Comparison of ENCODE assay signal across 9 mouse cellular contexts in the genomic region with DNA sequence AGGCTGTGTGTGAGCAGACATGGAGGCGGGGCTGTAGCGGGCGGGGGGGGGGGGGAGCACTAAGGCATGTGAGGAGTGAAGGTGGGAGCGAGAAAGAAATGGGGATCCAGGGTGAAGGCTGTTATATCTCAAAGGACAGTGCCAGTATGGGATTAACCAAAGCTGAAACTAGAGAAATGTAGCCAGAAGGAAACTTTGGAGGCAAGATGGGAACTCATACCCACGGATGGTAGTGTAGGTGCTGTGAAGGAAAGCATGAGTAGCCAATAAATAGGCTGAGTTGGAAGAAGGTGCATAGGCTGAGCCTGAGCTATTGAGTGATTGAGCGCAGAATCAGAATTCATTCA. TPM values are rescaled to one million over a fixed set of nuclear protein-coding genes. Genes with fewer than 3 reads are reported as not detected.
DNase-seq lines count a peak whose midpoint lies in the region; ATAC-seq and TF ChIP-seq lines count a peak whose summit lies in the region.
"Had no signal": no experiment of that assay in that cellular context is flagged by ENCODE, and none has a peak within 500 bp of the region (broad histone marks: within the 10 kb centered on the region; RNA-seq: fewer than 3 reads in every experiment).

No protein-coding gene starts in this region.

- H3K4me2 ChIP-seq in lung, embryonic 16.5 days (ENCODE audit: low read depth, low read length): peak overlapping the region; percentile 62
- peak overlapping the region; percentile 51 for H3K4me2 ChIP-seq in forebrain, embryonic 12.5 days
- peak overlapping the region; percentile 50 for H3K4me2 ChIP-seq in limb, embryonic 12.5 days

- TF ChIP-seq CTCF in olfactory bulb, adult 2 months (IDR thresholded peaks at IDR 0.05; ENCODE audit: insufficient read depth, low read depth, low read length): no peak

- intact Hi-C loops in left cerebral cortex, postnatal 36 days (cut with DNase I): loop anchor here (5.0 kb wide), 1 partner anchor 67 kb away; no protein-coding TSS in a partner anchor

- H3K4me1 ChIP-seq in lung, embryonic 16.5 days (replicated peaks; ENCODE audit: control insufficient read depth, insufficient read depth, low read length): peaks cover 11% of the 10 kb centered on the region
- peaks cover 20% of the 10 kb centered on the region for H3K4me1 ChIP-seq in forebrain, embryonic 12.5 days
- H3K4me1 ChIP-seq in limb, embryonic 12.5 days (replicated peaks): peaks cover 12% of the 10 kb centered on the region
- H3K4me1 ChIP-seq in olfactory bulb, adult 2 months (ENCODE audit: control insufficient read depth, insufficient read depth, low read length): peaks cover 20% of the 10 kb centered on the region

- H3K27ac ChIP-seq in lung, embryonic 16.5 days (ENCODE audit: low read length): no peak overlapping the region
- H3K27ac ChIP-seq in forebrain, embryonic 12.5 days: peak overlapping the region; percentile 75
- peak overlapping the region; percentile 56; the same call in 1 of the 2 replicates for H3K27ac ChIP-seq in limb, embryonic 12.5 days
- peak overlapping the region; percentile 77 for H3K27ac ChIP-seq in olfactory bulb, adult 2 months (ENCODE audit: insufficient read depth, low read depth, low read length)

- H3K36me3 ChIP-seq in lung, embryonic 16.5 days (ENCODE audit: control insufficient read depth, insufficient read depth, low read length): no peaks in the 10 kb centered on the region
- no peaks in the 10 kb centered on the region for H3K36me3 ChIP-seq in forebrain, embryonic 12.5 days (replicated peaks)
- H3K36me3 ChIP-seq in limb, embryonic 12.5 days: no peaks in the 10 kb centered on the region

- WGBS in lung, embryonic 16.5 days: 21% methylated on average over 5 of the region's 6 CpGs
- 15% methylated on average over 6 of the region's 6 CpGs for WGBS in forebrain, embryonic 12.5 days
- 17% methylated on average over 5 of the region's 6 CpGs for WGBS in limb, embryonic 12.5 days
- 14% methylated on average over 5 of the region's 6 CpGs for WGBS in olfactory bulb, adult 2 months

- no peak for TF ChIP-seq POLR2A in olfactory bulb, adult 2 months (IDR thresholded peaks at IDR 0.05; ENCODE audit: insufficient read depth, low read depth, low read length)

- H3K4me3 ChIP-seq in lung, embryonic 16.5 days (ENCODE audit: low read length): peak overlapping the region; percentile 63
- H3K4me3 ChIP-seq in forebrain, embryonic 12.5 days (replicated peaks): peak overlapping the region; percentile 56
- H3K4me3 ChIP-seq in limb, embryonic 12.5 days (replicated peaks): peak overlapping the region; percentile 58
- H3K4me3 ChIP-seq in olfactory bulb, adult 2 months (ENCODE audit: insufficient read depth, low read depth, low read length): 0 out of 2 replicates have a peak overlapping the region, but pooled peaks have one; percentile 73

- ATAC-seq in lung, embryonic 16.5 days (ENCODE audit: low read depth): no peak
- no peak for ATAC-seq in forebrain, embryonic 12.5 days (ENCODE audit: low FRiP score)
- no peak for ATAC-seq in limb, embryonic 12.5 days (ENCODE audit: insufficient number of reproducible peaks, insufficient read depth, low FRiP score, low TSS enrichment, low read depth)

- H3K9ac ChIP-seq in lung, embryonic 16.5 days (ENCODE audit: low read length): 0 out of 2 replicates have a peak overlapping the region, but pooled peaks have one; percentile 11
- H3K9ac ChIP-seq in forebrain, embryonic 12.5 days: no peak overlapping the region
- no peak overlapping the region for H3K9ac ChIP-seq in limb, embryonic 12.5 days (replicated peaks)

- DNase-seq in lung, postnatal 36 days: no peak
- DNase-seq in left cerebral cortex, postnatal 36 days (ENCODE audit: low spot score in 2 of 2): no peak
- no peak for DNase-seq in Muller cell, postnatal 12 days (ENCODE audit: inconsistent ontology term)
- DNase-seq in layer of hippocampus, adult 8-10 months (ENCODE audit: low spot score in 2 of 2): no peak

- no peaks in the 10 kb centered on the region; the same call in 1 of the 2 replicates for H3K9me3 ChIP-seq in lung, embryonic 16.5 days (ENCODE audit: control insufficient read depth, low read length)
- no peaks in the 10 kb centered on the region for H3K9me3 ChIP-seq in forebrain, embryonic 12.5 days
- H3K9me3 ChIP-seq in limb, embryonic 12.5 days: 0 out of 2 replicates have a peak, but pooled peaks cover 4% of the 10 kb centered on the region

- no peaks in the 10 kb centered on the region for H3K27me3 ChIP-seq in lung, embryonic 16.5 days (ENCODE audit: control insufficient read depth, insufficient read depth, low read depth, low read length)
- H3K27me3 ChIP-seq in forebrain, embryonic 12.5 days: no peaks in the 10 kb centered on the region
- H3K27me3 ChIP-seq in limb, embryonic 12.5 days: no peaks in the 10 kb centered on the region

RNA-seq across cellular contexts. Expression of a gene that starts 0.8 kb away (rescaled TPM):
- polyA plus RNA-seq in lung, embryonic 16.5 days (2015; fragmentation: Nextera tagmentation; extraction: Ambion mirVana): 1.4 and 1.5 TPM in 2 replicates
- 4.1 and 4.4 TPM in 2 replicates for polyA plus RNA-seq in forebrain, embryonic 12.5 days (2016; fragmentation: Nextera tagmentation; extraction: Ambion mirVana)
- 1.9 and 2.4 TPM in 2 replicates for polyA plus RNA-seq in limb, embryonic 12.5 days (2016; fragmentation: Nextera tagmentation; extraction: Ambion mirVana)
- polyA plus RNA-seq in olfactory bulb, adult 2 months (2012; ENCODE audit: insufficient read depth, insufficient read length, low replicate concordance, missing spikeins): not detected in 2 replicates
- 10 to 100 TPM; 19.1 to 24.9 TPM for total RNA-seq in left cerebral cortex, postnatal 36 days (2021)
- 10 to 100 TPM; 16.1 to 20.2 (median 17.2) TPM for total RNA-seq in layer of hippocampus, adult 8-10 months (2022)

RNA-seq across cellular contexts. Expression of a gene that starts 1.4 kb away (rescaled TPM):
- 0.11 TPM in 1 of 2 replicates, not detected in the other for polyA plus RNA-seq in lung, embryonic 16.5 days (2015; fragmentation: Nextera tagmentation; extraction: Ambion mirVana)
- 0.26 TPM in 1 of 2 replicates, not detected in the other for polyA plus RNA-seq in forebrain, embryonic 12.5 days (2016; fragmentation: Nextera tagmentation; extraction: Ambion mirVana)
- polyA plus RNA-seq in limb, embryonic 12.5 days (2016; fragmentation: Nextera tagmentation; extraction: Ambion mirVana): 0.06 TPM in 1 of 2 replicates, not detected in the other
- not detected in 2 replicates for polyA plus RNA-seq in olfactory bulb, adult 2 months (2012; ENCODE audit: insufficient read depth, insufficient read length, low replicate concordance, missing spikeins)
- total RNA-seq in left cerebral cortex, postnatal 36 days (2021): not detected
- under 1 TPM in 1 of 4 experiments, not detected in 3; 0.09 TPM for total RNA-seq in layer of hippocampus, adult 8-10 months (2022)

RNA-seq across cellular contexts. Expression of a gene that starts 30.5 kb away (rescaled TPM):
- 29.9 and 30.2 TPM in 2 replicates for polyA plus RNA-seq in lung, embryonic 16.5 days (2015; fragmentation: Nextera tagmentation; extraction: Ambion mirVana)
- 35.4 and 36.5 TPM in 2 replicates for polyA plus RNA-seq in forebrain, embryonic 12.5 days (2016; fragmentation: Nextera tagmentation; extraction: Ambion mirVana)
- polyA plus RNA-seq in limb, embryonic 12.5 days (2016; fragmentation: Nextera tagmentation; extraction: Ambion mirVana): 31.2 and 32.8 TPM in 2 replicates
- polyA plus RNA-seq in olfactory bulb, adult 2 months (2012; ENCODE audit: insufficient read depth, insufficient read length, low replicate concordance, missing spikeins): not detected in 2 replicates
- total RNA-seq in left cerebral cortex, postnatal 36 days (2021): 10 to 100 TPM; 31.6 to 32.1 TPM
- 10 to 100 TPM; 20.7 to 25.7 (median 23.1) TPM for total RNA-seq in layer of hippocampus, adult 8-10 months (2022)

RNA-seq across cellular contexts. Expression of a gene that starts 32.0 kb away (rescaled TPM):
- 0.08 TPM in 1 of 2 replicates, not detected in the other for polyA plus RNA-seq in lung, embryonic 16.5 days (2015; fragmentation: Nextera tagmentation; extraction: Ambion mirVana)
- not detected in 2 replicates for polyA plus RNA-seq in forebrain, embryonic 12.5 days (2016; fragmentation: Nextera tagmentation; extraction: Ambion mirVana)
- not detected in 2 replicates for polyA plus RNA-seq in limb, embryonic 12.5 days (2016; fragmentation: Nextera tagmentation; extraction: Ambion mirVana)
- polyA plus RNA-seq in olfactory bulb, adult 2 months (2012; ENCODE audit: insufficient read depth, insufficient read length, low replicate concordance, missing spikeins): not detected in 2 replicates
- total RNA-seq in left cerebral cortex, postnatal 36 days (2021): under 1 TPM; 0.11 to 0.32 TPM
- under 1 TPM in 1 of 4 experiments, not detected in 3; 0.34 TPM for total RNA-seq in layer of hippocampus, adult 8-10 months (2022)
- total RNA-seq: gastrocnemius, postnatal 36 days had no signal
